Mouse (Mus musculus) midbrain, embryonic 15.5 days (tissue): ENCODE results near the gene Rab30. TPM values are rescaled to one million over a fixed set of nuclear protein-coding genes. Genes with fewer than 3 reads are reported as not detected.

Experiments used
- ATAC-seq: fragments of 200-750 bp; cut with Nextera tagmentation; replicated peaks from 2 replicates; pipeline ENCODE4 v1.8.0; 2017; ENCODE audit warnings: moderate TSS enrichment
- H3K27ac ChIP-seq: fragments of 300-500 bp; sonication (generic); 2 replicates; pipeline ENCODE4 v1.5.1; 2015; ENCODE audit warnings: mild to moderate bottlenecking, inconsistent platforms
- H3K27me3 ChIP-seq: fragments of 300-500 bp; sonication (generic); replicated peaks from 2 replicates; pipeline ENCODE4 v1.6.1; 2015; ENCODE audit warnings: inconsistent platforms
- H3K36me3 ChIP-seq: fragments of 300-500 bp; sonication (generic); replicated peaks from 2 replicates; pipeline ENCODE4 v1.6.1; 2015; ENCODE audit warnings: inconsistent platforms
- H3K4me1 ChIP-seq: fragments of 300-500 bp; sonication (generic); 2 replicates; pipeline ENCODE4 v1.6.1; 2015; ENCODE audit warnings: inconsistent platforms
- H3K4me2 ChIP-seq: fragments of 300-500 bp; sonication (generic); 2 replicates; pipeline ENCODE4 v1.6.1; 2015; ENCODE audit warnings: inconsistent platforms, mild to moderate bottlenecking, moderate library complexity
- H3K4me3 ChIP-seq: fragments of 300-500 bp; sonication (generic); 2 replicates; pipeline ENCODE4 v1.5.1; 2015; ENCODE audit warnings: mild to moderate bottlenecking, inconsistent platforms
- H3K9ac ChIP-seq: fragments of 300-500 bp; sonication (generic); 2 replicates; pipeline ENCODE4 v1.6.1; 2015; ENCODE audit warnings: mild to moderate bottlenecking, inconsistent platforms
- H3K9me3 ChIP-seq: fragments of 300-500 bp; sonication (generic); 2 replicates; pipeline ENCODE4 v1.6.1; 2016; ENCODE audit warnings: inconsistent platforms
- WGBS: fragments of 180-500 bp; shearing (Covaris S2); methylation state at CpG from one replicate; pipeline ENCODE4 v1.1.7; 2015; ENCODE audit warnings: mixed read lengths; 5-methylcytosine and 5-hydroxymethylcytosine counted together
- polyA plus RNA-seq: library from polyadenylated mRNA; unstranded; fragments of >200 nt; fragmentation: Nextera tagmentation; extraction: Ambion mirVana; gene quantifications from 2 replicates; pipeline ENCODE4 v1.2.1, GENCODE M21; 2015

The Rab30 gene
- polyA plus RNA-seq, 1 experiment from 2014 or later, result 20.3 TPM

DNA sequence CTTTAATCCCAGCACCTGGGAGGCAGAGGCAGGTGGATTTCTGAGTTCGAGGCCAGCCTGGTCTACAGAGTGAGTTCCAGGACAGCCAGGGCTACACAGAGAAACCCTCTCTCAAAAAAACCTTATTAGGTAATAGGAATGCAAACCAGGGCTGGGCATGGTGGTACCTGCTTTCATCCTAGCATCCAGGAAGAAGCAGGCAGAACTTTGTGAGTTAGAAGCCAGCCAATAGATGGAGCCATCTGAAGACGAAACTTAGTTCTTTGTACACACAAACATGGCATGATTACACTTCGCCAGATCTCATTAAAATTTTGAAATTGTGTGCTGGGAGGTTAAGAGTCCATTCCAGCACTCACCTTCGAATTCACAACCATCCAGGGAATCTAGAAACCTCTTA, 10.9 kb upstream of the Rab30 start:
- Histone ChIP-seq H3K36me3 (0 out of 2 replicates have a peak, but pooled peaks cover 4% of the 10 kb centered on the region), H3K9me3 (no peaks in the 10 kb centered on the region), H3K27me3 (no peaks in the 10 kb centered on the region), H3K4me3 (no peak overlapping the region), H3K4me2 (no peak overlapping the region), H3K4me1 (no peaks in the 10 kb centered on the region), H3K27ac (no peak overlapping the region), H3K9ac (no peak overlapping the region)
- WGBS, result 85% methylated on average over 4 of the region's 4 CpGs
- no peak for ATAC-seq

GRCm38 (mm10) chr7:92730959-92731358, 10.4 kb upstream of the Rab30 start:
- H3K27me3 ChIP-seq, result no peaks in the 10 kb centered on the region
- H3K36me3 ChIP-seq, result peaks cover 4% of the 10 kb centered on the region; the same call in 1 of the 2 replicates
- no peak overlapping the region for H3K9ac ChIP-seq
- ATAC-seq, result no peak
- H3K4me2 ChIP-seq, result no peak overlapping the region
- no peaks in the 10 kb centered on the region for H3K9me3 ChIP-seq
- no peak overlapping the region for H3K4me3 ChIP-seq
- no peak overlapping the region for H3K27ac ChIP-seq
- 72% methylated on average over 3 of the region's 3 CpGs for WGBS
- no peaks in the 10 kb centered on the region for H3K4me1 ChIP-seq

DNA sequence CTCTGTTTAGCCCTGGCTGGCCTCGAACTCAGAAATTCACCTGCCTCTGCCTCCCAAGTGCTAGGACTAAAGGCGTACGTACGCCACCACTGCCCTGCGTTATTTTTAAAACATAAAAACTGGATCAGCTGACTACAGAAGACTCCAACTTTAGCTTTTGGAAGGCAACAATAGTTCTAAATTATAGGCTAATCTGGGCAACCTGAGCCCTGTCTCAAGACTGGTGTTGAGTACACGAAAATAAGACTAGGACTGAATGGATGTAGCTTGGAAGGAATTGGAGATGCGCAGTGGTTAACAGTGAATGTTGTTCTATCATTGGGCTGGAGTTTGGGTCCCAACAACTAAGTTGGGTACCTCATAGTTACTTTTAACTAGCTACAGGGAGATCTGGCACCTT, 9.3 kb upstream of the Rab30 start:
- Histone ChIP-seq H3K9ac (no peak overlapping the region), H3K4me2 (no peak overlapping the region)

DNA sequence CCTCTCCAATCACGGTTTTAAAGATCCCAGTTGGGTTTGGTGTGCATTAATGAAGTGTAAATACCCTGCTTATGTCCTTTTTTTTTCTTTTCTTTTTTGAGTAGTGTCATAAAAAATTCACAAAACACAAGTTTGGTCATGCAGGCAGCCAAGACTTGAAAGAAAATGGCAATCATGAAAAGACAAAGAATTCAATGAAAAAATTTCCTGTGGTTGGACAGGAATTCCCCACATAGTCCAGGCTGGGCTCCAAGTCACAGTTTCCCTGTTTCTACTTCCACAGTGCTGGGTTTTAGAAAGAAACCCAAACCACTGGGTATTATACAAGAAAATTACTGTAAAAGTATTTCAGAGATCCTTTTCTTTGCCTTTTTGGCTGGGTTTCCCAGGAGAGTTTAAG, 3.8 kb upstream of the Rab30 start:
- 62% methylated on average over 1 of the region's 1 CpGs for WGBS
- no peak overlapping the region for H3K27ac ChIP-seq
- H3K9me3 ChIP-seq, result no peaks in the 10 kb centered on the region
- no peak for ATAC-seq
- peaks cover 3% of the 10 kb centered on the region; the same call in 1 of the 2 replicates for H3K36me3 ChIP-seq
- H3K4me3 ChIP-seq, result no peak overlapping the region
- H3K9ac ChIP-seq, result no peak overlapping the region
- peak overlapping the region; percentile 67 for H3K4me2 ChIP-seq
- H3K4me1 ChIP-seq, result peaks cover 29% of the 10 kb centered on the region
- H3K27me3 ChIP-seq, result no peaks in the 10 kb centered on the region

More for the DNA sequence above, 9.3 kb upstream of the Rab30 start:
- Histone ChIP-seq H3K27me3 (no peaks in the 10 kb centered on the region), H3K4me3 (no peak overlapping the region), H3K36me3 (peaks cover 4% of the 10 kb centered on the region; the same call in 1 of the 2 replicates), H3K27ac (no peak overlapping the region), H3K4me1 (peaks cover 3% of the 10 kb centered on the region), H3K9me3 (no peaks in the 10 kb centered on the region)
- ATAC-seq, result no peak
- 94% methylated on average over 7 of the region's 7 CpGs for WGBS

DNA sequence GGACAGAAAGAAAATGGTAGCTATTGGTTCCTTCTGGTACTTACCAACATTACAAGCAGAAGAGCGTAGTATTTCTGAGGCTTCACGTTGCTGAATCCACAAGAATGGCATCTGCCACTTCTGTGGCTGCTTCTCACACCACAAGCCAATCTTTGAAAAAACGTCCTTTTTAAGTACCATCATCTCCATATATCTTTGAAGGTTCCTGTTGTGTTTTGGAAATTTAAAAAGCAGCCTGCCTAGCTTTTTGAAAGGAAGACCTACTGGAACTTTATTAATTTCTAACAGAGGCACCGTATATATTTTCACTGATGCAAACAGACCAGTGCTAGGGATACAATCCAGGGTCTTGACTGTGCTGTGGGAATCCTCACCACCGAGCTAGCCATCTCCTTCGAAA, 1.4 kb upstream of the Rab30 start:
- 26% methylated on average over 6 of the region's 6 CpGs for whole genome bisulfite sequencing

GRCm38 (mm10) chr7:92740411-92741115, 840 bp upstream of the Rab30 start:
- H3K27ac ChIP-seq, result peak overlapping the region; percentile 93
- no peaks in the 10 kb centered on the region; the same call in 1 of the 2 replicates for H3K36me3 ChIP-seq
- peak overlapping the region; percentile 71 for H3K9ac ChIP-seq
- under 1% methylated on average over 23 of the region's 23 CpGs for WGBS
- peaks cover 50% of the 10 kb centered on the region for H3K4me1 ChIP-seq
- H3K27me3 ChIP-seq, result no peaks in the 10 kb centered on the region
- H3K4me2 ChIP-seq, result peak overlapping the region; percentile 67
- no peak for ATAC-seq
- no peaks in the 10 kb centered on the region for H3K9me3 ChIP-seq
- peak overlapping the region; percentile 59 for H3K4me3 ChIP-seq

More for the DNA sequence above, 1.4 kb upstream of the Rab30 start:
- no peak for ATAC-seq
- Histone ChIP-seq H3K27ac (peak overlapping the region; percentile 93; the same call in 1 of the 2 replicates), H3K4me3 (peak overlapping the region; percentile 59), H3K4me1 (peaks cover 50% of the 10 kb centered on the region), H3K4me2 (peak overlapping the region; percentile 67), H3K9me3 (no peaks in the 10 kb centered on the region), H3K27me3 (no peaks in the 10 kb centered on the region), H3K36me3 (no peaks in the 10 kb centered on the region; the same call in 1 of the 2 replicates), H3K9ac (peak overlapping the region; percentile 71)

- Histone ChIP-seq H3K4me1 (peaks cover 47% of the 10 kb centered on the region), H3K27me3 (no peaks in the 10 kb centered on the region)
Observed at GRCm38 (mm10) chr7:92741861-92742249, 452 bp downstream of the Rab30 start.

GRCm38 (mm10) chr7:92742341-92742741, 938 bp downstream of the Rab30 start:
- Histone ChIP-seq H3K4me1 (peaks cover 45% of the 10 kb centered on the region), H3K4me3 (peak overlapping the region; percentile 59), H3K4me2 (peak overlapping the region; percentile 67), H3K9me3 (no peaks in the 10 kb centered on the region), H3K36me3 (no peaks in the 10 kb centered on the region), H3K27me3 (no peaks in the 10 kb centered on the region), H3K27ac (peak overlapping the region; percentile 80), H3K9ac (peak overlapping the region; percentile 61)
- no peak for ATAC-seq
- WGBS, result 0% methylated on average over 16 of the region's 16 CpGs

More at GRCm38 (mm10) chr7:92741861-92742249, 452 bp downstream of the Rab30 start:
- peak overlapping the region; percentile 61 for H3K9ac ChIP-seq
- under 1% methylated on average over 9 of the region's 9 CpGs for WGBS
- H3K4me2 ChIP-seq, result peak overlapping the region; percentile 67
- peak; percentile 49 for ATAC-seq
- no peaks in the 10 kb centered on the region for H3K9me3 ChIP-seq
- H3K27ac ChIP-seq, result peak overlapping the region; percentile 80
- peak overlapping the region; percentile 59 for H3K4me3 ChIP-seq
- no peaks in the 10 kb centered on the region for H3K36me3 ChIP-seq

DNA sequence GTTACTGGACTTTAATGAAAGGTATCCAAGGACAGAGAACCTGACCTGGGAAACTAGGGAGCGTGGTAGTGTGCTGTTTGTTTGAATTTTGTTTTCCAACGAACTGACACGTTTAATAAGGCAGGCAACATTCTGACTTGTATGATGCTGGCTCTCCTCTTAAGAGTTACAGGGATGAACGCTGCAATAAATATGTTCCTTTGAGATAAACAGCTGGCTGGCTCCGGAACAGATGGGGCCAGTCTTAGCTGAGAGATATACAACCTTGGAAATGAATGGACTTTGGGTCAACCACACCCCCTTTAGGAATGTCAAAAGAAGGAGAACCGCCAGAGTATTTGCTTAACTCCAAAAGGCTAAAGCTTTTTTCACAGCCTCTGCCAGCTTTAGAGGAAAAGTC, 1.4 kb downstream of the Rab30 start:
- peak overlapping the region; percentile 67 for H3K4me2 ChIP-seq
- H3K27ac ChIP-seq, result peak overlapping the region; percentile 80
- WGBS, result 1% methylated on average over 6 of the region's 6 CpGs
- no peak for ATAC-seq
- H3K4me3 ChIP-seq, result peak overlapping the region; percentile 59
- H3K9me3 ChIP-seq, result no peaks in the 10 kb centered on the region
- H3K36me3 ChIP-seq, result no peaks in the 10 kb centered on the region
- no peaks in the 10 kb centered on the region for H3K27me3 ChIP-seq
- peak overlapping the region; percentile 61 for H3K9ac ChIP-seq
- peaks cover 41% of the 10 kb centered on the region for H3K4me1 ChIP-seq

GRCm38 (mm10) chr7:92743325-92743724, 1.9 kb downstream of the Rab30 start:
- Histone ChIP-seq H3K4me1 (peaks cover 35% of the 10 kb centered on the region), H3K4me3 (peak overlapping the region; percentile 59), H3K27ac (no peak overlapping the region; the same call in 1 of the 2 replicates), H3K9ac (peak overlapping the region; percentile 61), H3K27me3 (no peaks in the 10 kb centered on the region), H3K36me3 (no peaks in the 10 kb centered on the region), H3K4me2 (peak overlapping the region; percentile 67), H3K9me3 (no peaks in the 10 kb centered on the region)
- ATAC-seq, result no peak
- WGBS, result 5% methylated on average over 6 of the region's 6 CpGs

- Histone ChIP-seq H3K27ac (no peak overlapping the region), H3K4me2 (no peak overlapping the region), H3K4me3 (no peak overlapping the region), H3K4me1 (no peaks in the 10 kb centered on the region), H3K9ac (no peak overlapping the region), H3K9me3 (no peaks in the 10 kb centered on the region), H3K27me3 (no peaks in the 10 kb centered on the region), H3K36me3 (no peaks in the 10 kb centered on the region)
- ATAC-seq, result no peak
- 60% methylated on average over 2 of the region's 2 CpGs for WGBS
Observed at GRCm38 (mm10) chr7:92750395-92750794, 9.0 kb downstream of the Rab30 start.

DNA sequence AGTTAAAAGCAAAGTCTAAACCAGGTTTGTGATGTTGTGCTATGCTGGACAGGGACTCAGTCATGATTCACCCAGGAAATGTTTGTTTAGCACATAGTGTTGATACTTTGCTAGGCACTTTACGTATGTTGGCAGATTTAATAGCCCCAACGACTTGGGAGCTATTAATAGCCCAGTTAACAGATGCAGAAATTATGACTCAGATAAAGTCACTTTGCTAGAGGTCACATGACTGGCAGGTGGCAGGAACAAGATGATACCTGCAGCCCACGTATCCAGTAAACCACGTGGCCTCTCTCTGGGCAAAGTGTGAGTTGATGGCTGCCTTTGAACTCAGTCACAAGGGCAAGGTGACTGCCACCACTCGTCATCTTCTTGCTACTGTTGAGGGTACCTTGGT, 16.7 kb downstream of the Rab30 start:
- ATAC-seq, result no peak
- H3K9ac ChIP-seq, result no peak overlapping the region
- 89% methylated on average over 5 of the region's 5 CpGs for WGBS
- H3K9me3 ChIP-seq, result no peaks in the 10 kb centered on the region
- H3K4me2 ChIP-seq, result no peak overlapping the region
- H3K4me1 ChIP-seq, result no peaks in the 10 kb centered on the region
- no peaks in the 10 kb centered on the region for H3K36me3 ChIP-seq
- H3K27ac ChIP-seq, result no peak overlapping the region
- H3K27me3 ChIP-seq, result no peaks in the 10 kb centered on the region
- H3K4me3 ChIP-seq, result no peak overlapping the region

GRCm38 (mm10) chr7:92760651-92761050, 19.2 kb downstream of the Rab30 start:
- Histone ChIP-seq H3K4me2 (no peak overlapping the region), H3K27ac (no peak overlapping the region), H3K4me1 (no peaks in the 10 kb centered on the region), H3K9me3 (no peaks in the 10 kb centered on the region), H3K9ac (no peak overlapping the region), H3K27me3 (no peaks in the 10 kb centered on the region), H3K4me3 (no peak overlapping the region), H3K36me3 (no peaks in the 10 kb centered on the region)
- WGBS, result 91% methylated on average over 6 of the region's 6 CpGs
- ATAC-seq, result no peak
